Mouse (Mus musculus) stomach, postnatal 0 days (tissue): ENCODE measurements at regions not wholly inside any gene's neighbourhood (a gene's known extent, or its start where the extent isn't known, plus 50 kb on each side); places are given as distances from the start of the nearest gene placed in this dataset.

Experiments
- CTCF ChIP-seq: IDR thresholded peaks from 2 replicates; pipeline ENCODE4 v1.5.1; 2016; ENCODE audit warnings: antibody characterized with exemption, low read depth, mild to moderate bottlenecking, moderate library complexity
- EP300 ChIP-seq: optimal IDR thresholded peaks from 2 replicates; pipeline ENCODE3; 2016; ENCODE audit warnings: antibody characterized with exemption

DNA sequence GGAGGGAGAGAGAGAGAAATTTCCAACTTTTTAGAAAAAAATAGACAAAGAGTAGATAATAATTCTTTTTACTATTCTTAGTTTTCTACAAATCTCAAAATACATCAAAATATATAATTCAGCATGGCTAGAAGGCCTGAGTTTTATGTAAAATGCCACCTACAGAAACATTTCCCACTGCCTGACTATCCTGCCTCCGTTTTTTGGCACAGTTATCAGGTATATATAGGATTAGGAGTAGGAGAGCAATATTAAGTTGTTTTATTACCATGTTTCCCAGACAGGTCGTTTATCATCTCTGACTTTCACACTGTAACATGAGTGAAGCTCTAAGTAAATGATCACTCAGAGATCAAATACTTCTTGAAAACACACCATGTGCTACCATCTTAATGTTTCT, 224.7 kb upstream of the Actbl2 start:
- TF ChIP-seq CTCF = no peak
- TF ChIP-seq EP300 = no peak
